Mouse (Mus musculus) lung, adult 2 months (tissue): ENCODE data around the gene Hdac9. TPM values are rescaled to one million over a fixed set of nuclear protein-coding genes. Genes with fewer than 3 reads are reported as not detected.

Experiments
- DNase-seq: peaks from one replicate; pipeline ENCODE4 v3.0.0; 2022
- H3K4me1 ChIP-seq: fragments of 200-500 bp; 2 replicates; pipeline ENCODE4 v1.6.1; 2011; ENCODE audit warnings: low read length; ENCODE audit not compliant: control insufficient read depth, insufficient read depth
- H3K4me3 ChIP-seq: fragments of 200-500 bp; replicated peaks from 2 replicates; pipeline ENCODE3; 2011; ENCODE audit warnings: low read depth, mild to moderate bottlenecking, control low read depth, low read length; ENCODE audit errors: extremely low read depth
- CTCF ChIP-seq: fragments of 200-500 bp; IDR thresholded peaks from 2 replicates; pipeline ENCODE4 v1.5.1; 2011; ENCODE audit warnings: mild to moderate bottlenecking, low read length, control low read depth; ENCODE audit not compliant: insufficient read depth
- POLR2A ChIP-seq: fragments of 200-500 bp; IDR thresholded peaks from 2 replicates; pipeline ENCODE4 v1.6.1; 2011; ENCODE audit warnings: low read depth, mild to moderate bottlenecking, control low read depth, low read length, borderline replicate concordance; ENCODE audit errors: extremely low read depth
- WGBS: fragments of 180-500 bp; shearing (Covaris S2); methylation state at CpG from one replicate; pipeline ENCODE4 v1.1.7; 2018; 5-methylcytosine and 5-hydroxymethylcytosine counted together
- polyA plus RNA-seq: library from polyadenylated mRNA; depleted of rRNA; stranded (reverse); fragments of >200 nt; gene quantifications from 2 replicates; pipeline ENCODE4 v1.2.3, GENCODE M21; 2012

Hdac9 gene
- polyA plus RNA-seq, 1 experiment = 4.8 TPM

DNA sequence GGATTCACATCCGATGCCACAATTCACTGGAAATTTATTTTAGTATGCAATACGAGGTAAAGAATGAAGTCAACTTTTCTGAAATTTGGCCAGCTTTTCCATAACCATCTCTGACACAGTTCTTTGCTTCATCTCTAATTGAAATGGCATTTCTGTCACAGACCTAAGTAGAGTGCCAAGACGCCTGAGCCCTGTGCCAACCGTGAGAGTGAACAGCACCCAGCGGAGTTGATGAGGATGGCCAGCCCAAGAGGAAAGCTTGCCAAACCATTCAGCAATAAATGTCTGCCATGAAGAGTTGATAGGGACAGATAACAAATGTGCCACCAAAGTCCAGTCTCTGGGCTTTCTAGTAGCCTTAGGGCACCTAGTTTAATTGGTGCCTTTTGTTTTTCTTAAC, 297.8 kb downstream of the Hdac9 start:
- no peak for DNase-seq
- H3K4me1 ChIP-seq = no peaks in the 10 kb centered on the region
- no peak overlapping the region for H3K4me3 ChIP-seq
- 73% methylated on average over 5 of the region's 5 CpGs for WGBS
- no peak for TF ChIP-seq POLR2A
- TF ChIP-seq CTCF = no peak

DNA sequence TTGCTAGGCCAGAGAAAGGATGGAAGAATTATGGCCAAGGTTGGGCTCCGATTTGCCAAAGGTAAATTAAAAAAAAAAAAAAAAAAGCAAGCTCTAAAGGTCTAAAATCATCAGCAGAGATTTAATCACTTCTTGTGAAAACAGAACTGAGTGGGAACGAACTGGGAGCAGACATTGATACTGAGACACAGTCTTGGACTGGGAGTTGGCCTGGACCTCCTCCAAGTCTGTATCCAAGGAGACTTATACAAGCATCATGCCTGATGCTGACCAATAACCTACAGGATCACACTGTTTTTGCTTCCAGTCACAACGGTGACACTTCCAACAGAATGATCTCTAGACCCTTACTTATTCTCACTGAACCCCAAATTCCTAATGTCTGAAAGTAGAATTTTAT, 298.6 kb downstream of the Hdac9 start:
- Histone ChIP-seq H3K4me3 (no peak overlapping the region), H3K4me1 (no peaks in the 10 kb centered on the region)
- WGBS = 57% methylated on average over 3 of the region's 3 CpGs
- no peak for DNase-seq
- TF ChIP-seq POLR2A (no peak), CTCF (no peak)

DNA sequence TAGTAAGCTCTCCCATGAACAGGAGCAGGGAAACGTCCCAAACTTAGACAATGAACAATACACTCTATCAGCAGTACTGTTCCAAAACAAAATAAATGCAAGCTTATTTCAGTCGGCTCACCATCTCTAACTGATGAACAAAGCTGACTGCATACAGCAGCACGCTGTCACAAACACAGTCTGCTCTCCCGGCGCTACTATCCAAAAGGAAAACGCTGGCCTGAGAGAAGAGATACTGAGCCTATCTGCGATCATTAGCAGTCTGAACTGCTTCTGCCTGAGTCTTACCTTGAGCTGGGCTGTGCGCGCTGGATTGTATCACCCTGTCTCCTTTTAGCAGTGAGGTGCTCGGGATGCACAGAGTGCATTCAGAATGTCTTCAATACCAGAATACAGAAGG, 299.1 kb downstream of the Hdac9 start:
- no peak for TF ChIP-seq CTCF
- TF ChIP-seq POLR2A = no peak
- 69% methylated on average over 10 of the region's 10 CpGs for WGBS
- H3K4me3 ChIP-seq = no peak overlapping the region
- H3K4me1 ChIP-seq = no peaks in the 10 kb centered on the region
- DNase-seq = no peak

DNA sequence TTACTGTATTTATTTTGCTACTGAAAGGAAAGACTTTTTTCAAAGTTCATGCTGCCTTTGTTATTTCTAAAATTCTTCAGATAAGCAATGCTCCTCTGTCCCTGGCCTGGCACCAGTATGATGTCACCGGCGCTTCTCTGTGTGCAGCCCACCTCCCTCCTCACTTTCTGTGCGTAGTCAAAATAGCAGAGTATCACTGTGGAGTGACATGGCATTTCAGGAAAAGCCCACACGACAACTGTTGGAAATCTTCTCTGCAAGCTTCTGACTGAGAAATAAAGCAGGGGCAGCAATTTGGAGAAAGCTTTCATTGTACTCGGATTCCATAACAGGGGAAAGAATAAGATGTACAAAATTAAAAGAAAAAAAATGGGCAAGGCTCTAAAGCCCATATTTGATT, 302.1 kb downstream of the Hdac9 start:
- Histone ChIP-seq H3K4me3 (no peak overlapping the region), H3K4me1 (no peaks in the 10 kb centered on the region)
- TF ChIP-seq POLR2A = no peak
- TF ChIP-seq CTCF = no peak
- DNase-seq = no peak
- 70% methylated on average over 5 of the region's 5 CpGs for WGBS

DNA sequence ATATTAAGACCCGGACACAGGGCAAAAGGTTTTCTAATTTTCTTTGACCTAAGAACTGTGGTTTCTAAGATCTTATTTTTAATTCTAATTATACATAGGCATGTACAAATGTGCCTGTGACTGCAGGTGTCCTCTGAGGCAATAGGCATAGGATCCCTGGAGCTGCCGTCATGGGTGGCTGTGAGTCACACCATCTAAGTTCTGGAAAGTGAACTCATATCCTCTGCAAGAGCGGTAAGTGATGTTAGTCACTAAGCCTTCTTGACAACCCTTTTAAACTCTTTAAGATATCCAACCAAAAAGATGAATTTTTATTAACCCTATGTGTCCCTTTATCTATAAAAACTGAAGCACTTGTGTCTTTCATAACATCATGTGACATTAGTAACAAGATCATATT, 304.4 kb downstream of the Hdac9 start:
- 89% methylated on average over 3 of the region's 3 CpGs for WGBS
- Histone ChIP-seq H3K4me3 (no peak overlapping the region), H3K4me1 (no peaks in the 10 kb centered on the region)
- DNase-seq = no peak
- no peak for TF ChIP-seq CTCF
- no peak for TF ChIP-seq POLR2A

DNA sequence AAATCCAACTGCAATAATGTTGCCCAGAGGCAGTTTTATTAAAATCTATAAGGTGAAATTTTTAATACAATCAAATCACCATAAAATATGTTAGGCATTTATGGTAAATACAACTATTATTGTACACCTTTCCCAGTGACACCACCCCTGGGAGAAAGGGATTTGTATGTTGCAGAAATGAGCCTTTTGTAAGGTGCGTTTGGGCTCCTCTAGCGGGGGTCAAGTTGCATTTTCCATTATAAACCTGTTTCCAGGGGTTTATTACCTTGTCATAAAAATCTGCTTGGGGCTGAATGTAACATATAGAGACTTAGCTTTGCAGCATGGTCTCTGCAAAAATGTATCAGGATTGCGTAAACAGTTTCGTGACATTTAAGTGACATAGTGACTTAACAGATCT, 312.4 kb downstream of the Hdac9 start:
- H3K4me3 ChIP-seq = no peak overlapping the region
- H3K4me1 ChIP-seq = no peaks in the 10 kb centered on the region
- WGBS = 93% methylated on average over 4 of the region's 4 CpGs
- no peak for DNase-seq
- TF ChIP-seq POLR2A (no peak), CTCF (no peak)

DNA sequence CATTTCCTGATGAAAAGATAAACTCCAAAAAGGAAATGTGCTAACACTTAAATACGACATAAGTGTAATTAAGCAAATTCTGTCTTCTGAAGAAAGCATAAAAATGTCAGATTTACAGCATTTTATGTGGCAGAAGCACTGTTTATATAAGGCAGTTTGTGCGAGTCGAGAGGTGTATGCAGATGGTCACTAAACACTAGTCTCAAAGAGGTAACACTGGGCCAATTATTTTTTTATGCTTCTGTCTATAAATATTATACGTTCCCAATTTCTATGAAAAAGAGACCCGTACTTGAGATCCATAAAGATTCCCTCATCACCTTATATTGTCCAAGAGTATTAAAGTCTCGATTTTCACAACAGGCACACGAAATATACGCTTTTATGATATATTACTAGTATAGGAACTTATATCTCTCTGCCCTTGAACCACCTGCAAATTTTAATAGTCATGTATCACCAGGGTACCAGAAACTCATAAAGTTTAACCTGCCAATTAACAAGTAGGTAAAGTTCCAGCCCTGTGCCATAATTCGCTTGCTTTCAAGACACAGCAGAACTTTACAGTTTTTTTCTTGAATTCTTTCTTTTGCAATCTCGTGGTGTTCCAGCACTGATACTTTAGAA, 322.6 kb downstream of the Hdac9 start:
- 74% methylated on average over 10 of the region's 10 CpGs for WGBS
- Histone ChIP-seq H3K4me1 (no peaks in the 10 kb centered on the region), H3K4me3 (no peak overlapping the region)
- DNase-seq = no peak
- TF ChIP-seq POLR2A (no peak), CTCF (no peak)

DNA sequence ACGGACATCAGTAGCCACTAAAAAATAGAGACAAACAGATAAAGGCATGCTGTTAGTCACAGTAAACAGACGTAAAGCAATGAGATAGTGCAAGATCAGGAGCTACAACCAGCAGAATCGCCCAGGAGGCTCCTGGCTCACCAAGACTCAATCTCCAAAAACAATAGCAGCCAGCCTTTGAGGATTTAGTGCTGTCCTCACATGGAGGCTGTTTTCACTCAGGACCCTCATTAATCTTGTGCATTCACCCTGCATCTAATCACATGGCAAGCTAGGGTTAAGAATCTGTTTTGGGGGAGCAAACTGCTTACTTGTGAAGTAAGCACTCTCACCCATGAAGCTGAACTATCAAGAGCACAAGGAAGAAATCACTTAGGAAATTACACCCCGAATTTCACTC, 329.7 kb downstream of the Hdac9 start:
- no peak for TF ChIP-seq POLR2A
- no peak for TF ChIP-seq CTCF
- 69% methylated on average over 4 of the region's 4 CpGs for WGBS
- DNase-seq = no peak

DNA sequence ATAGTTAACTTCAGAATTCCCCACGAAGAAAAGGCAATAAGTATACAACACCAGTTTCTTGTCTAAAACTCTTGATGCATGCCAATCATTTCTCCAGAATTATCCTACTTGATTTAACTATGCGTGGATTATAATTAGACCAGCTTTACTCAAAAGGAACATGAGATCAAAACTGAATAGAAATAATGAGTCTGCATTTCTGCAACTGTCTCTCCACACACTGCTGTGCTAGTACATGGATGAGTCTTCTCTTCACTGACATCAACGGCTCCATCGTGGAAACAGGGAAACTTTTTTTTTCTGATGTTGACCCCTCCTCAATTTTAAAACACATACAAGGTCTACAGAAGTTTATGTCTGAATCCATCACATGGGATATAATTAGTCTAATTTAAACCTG, 334.4 kb downstream of the Hdac9 start:
- DNase-seq = no peak
- TF ChIP-seq CTCF (no peak), POLR2A (no peak)
- H3K4me1 ChIP-seq = no peaks in the 10 kb centered on the region
- WGBS = 78% methylated on average over 4 of the region's 4 CpGs
- H3K4me3 ChIP-seq = no peak overlapping the region

More for the DNA sequence above, 329.7 kb downstream of the Hdac9 start:
- Histone ChIP-seq H3K4me1 (no peaks in the 10 kb centered on the region), H3K4me3 (no peak overlapping the region)

DNA sequence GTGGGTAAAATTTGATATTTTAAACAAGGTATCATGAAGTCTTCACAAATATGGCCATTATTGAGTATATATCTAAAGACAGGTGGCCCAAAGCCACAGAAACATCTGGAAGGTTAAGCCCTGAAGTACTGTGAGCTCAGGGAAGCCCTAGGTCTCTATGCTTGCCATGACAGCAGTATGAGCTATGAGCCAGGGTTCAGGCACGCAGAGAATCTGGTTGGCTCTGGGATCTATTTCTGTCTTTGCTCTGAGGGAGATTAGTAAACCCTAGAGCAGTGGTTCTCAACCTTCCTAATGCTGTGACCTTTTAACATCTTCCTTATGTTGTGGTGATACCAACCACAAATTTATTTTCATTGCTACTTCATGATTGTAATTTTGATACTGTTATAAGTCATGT, 337.7 kb downstream of the Hdac9 start:
- H3K4me1 ChIP-seq = no peaks in the 10 kb centered on the region
- TF ChIP-seq POLR2A (no peak), CTCF (no peak)
- no peak overlapping the region for H3K4me3 ChIP-seq
- 73% methylated on average over 1 of the region's 1 CpGs for WGBS
- no peak for DNase-seq
